Mouse (Mus musculus) small intestine, adult 2 months (tissue): ENCODE measurements around the gene Agap1. TPM values are rescaled to one million over a fixed set of nuclear protein-coding genes. Genes with fewer than 3 reads are reported as not detected.

Experiments used
- H3K27ac ChIP-seq: fragments of 200-500 bp; 2 replicates; pipeline ENCODE4 v1.5.1; 2012; ENCODE audit warnings: low read depth, low read length, control low read depth, inconsistent platforms; ENCODE audit not compliant: insufficient read depth
- H3K27me3 ChIP-seq: fragments of 200-500 bp; 2 replicates; pipeline ENCODE4 v1.6.1; 2012; ENCODE audit warnings: mild to moderate bottlenecking, moderate library complexity, low read length, inconsistent platforms; ENCODE audit not compliant: control insufficient read depth, insufficient read depth
- H3K36me3 ChIP-seq: fragments of 200-500 bp; 2 replicates; pipeline ENCODE4 v1.6.1; 2012; ENCODE audit warnings: mild to moderate bottlenecking, low read length, control low read depth, inconsistent platforms; ENCODE audit not compliant: control insufficient read depth, insufficient read depth
- H3K4me1 ChIP-seq: fragments of 200-500 bp; 2 replicates; pipeline ENCODE4 v1.6.1; 2012; ENCODE audit warnings: low read length, inconsistent platforms, mixed read lengths; ENCODE audit not compliant: control insufficient read depth, insufficient read depth, insufficient read length
- H3K4me3 ChIP-seq: fragments of 200-500 bp; 2 replicates; pipeline ENCODE4 v1.5.1; 2012; ENCODE audit warnings: low read depth, mild to moderate bottlenecking, control low read depth, inconsistent platforms, low read length, moderate library complexity
- CTCF ChIP-seq: fragments of 200-500 bp; IDR thresholded peaks from 2 replicates; pipeline ENCODE4 v1.5.1; 2012; ENCODE audit warnings: low read depth, mild to moderate bottlenecking, control low read depth, inconsistent platforms, low read length, moderate library complexity, mixed read lengths; ENCODE audit not compliant: insufficient replicate concordance, insufficient read length; ENCODE audit errors: extremely low read depth
- POLR2A ChIP-seq: fragments of 200-500 bp; IDR thresholded peaks from 2 replicates; pipeline ENCODE4 v1.6.1; 2012; ENCODE audit warnings: low read depth, mild to moderate bottlenecking, control low read depth, inconsistent platforms, low read length, moderate library complexity
- WGBS: fragments of 180-500 bp; shearing (Covaris S2); methylation state at CpG from one replicate; pipeline ENCODE4 v1.1.7; 2018; 5-methylcytosine and 5-hydroxymethylcytosine counted together
- polyA plus RNA-seq: library from polyadenylated mRNA; depleted of rRNA; stranded (reverse); fragments of >200 nt; gene quantifications from 2 replicates; pipeline ENCODE4 v1.2.3, GENCODE M21; 2012

Gene Agap1
- polyA plus RNA-seq, 1 experiment, result 27.8 TPM

GRCm38 (mm10) chr1:89930551-89930950 is 475.9 kb downstream of the Agap1 start:
- peaks cover 10% of the 10 kb centered on the region for H3K4me1 ChIP-seq
- no peak for TF ChIP-seq CTCF
- TF ChIP-seq POLR2A, result no peak
- no peak overlapping the region for H3K27ac ChIP-seq
- peaks cover 79% of the 10 kb centered on the region for H3K27me3 ChIP-seq
- H3K36me3 ChIP-seq, result no peaks in the 10 kb centered on the region
- WGBS, result 2% methylated on average over 45 of the region's 45 CpGs
- H3K4me3 ChIP-seq, result peak overlapping the region; percentile 50

GRCm38 (mm10) chr1:89931120-89931519 is 476.5 kb downstream of the Agap1 start, which contains the start of gene Gbx2:
Gene Gbx2, minus strand, starts transcription at chr1:89931179.
- Histone ChIP-seq H3K4me3 (peak within 1 kb of the TSS; percentile 50), H3K27ac (no peak within 1 kb of the TSS)
- 2% methylated on average over 33 of the region's 33 CpGs for WGBS

GRCm38 (mm10) chr1:89932021-89932423 is 477.4 kb downstream of the Agap1 start:
- WGBS, result 20% methylated on average over 19 of the region's 19 CpGs
- Histone ChIP-seq H3K27ac (no peak overlapping the region), H3K4me1 (peaks cover 10% of the 10 kb centered on the region), H3K27me3 (peaks cover 80% of the 10 kb centered on the region), H3K4me3 (no peak overlapping the region), H3K36me3 (no peaks in the 10 kb centered on the region)
- no peak for TF ChIP-seq CTCF
- no peak for TF ChIP-seq POLR2A

More at GRCm38 (mm10) chr1:89931120-89931519, 476.5 kb downstream of the Agap1 start, which contains the start of gene Gbx2:
- Histone ChIP-seq H3K4me1 (peaks cover 10% of the 10 kb centered on the region), H3K27me3 (peaks cover 79% of the 10 kb centered on the region), H3K36me3 (no peaks in the 10 kb centered on the region)
- TF ChIP-seq CTCF (no peak), POLR2A (no peak)

GRCm38 (mm10) chr1:89932616-89933015 is 478.0 kb downstream of the Agap1 start:
- no peak overlapping the region for H3K27ac ChIP-seq
- no peak overlapping the region for H3K4me3 ChIP-seq
- H3K27me3 ChIP-seq, result peaks cover 79% of the 10 kb centered on the region
- 19% methylated on average over 16 of the region's 16 CpGs for WGBS
- no peaks in the 10 kb centered on the region for H3K36me3 ChIP-seq
- no peak for TF ChIP-seq CTCF
- no peak for TF ChIP-seq POLR2A
- peaks cover 7% of the 10 kb centered on the region; the same call in 1 of the 2 replicates for H3K4me1 ChIP-seq

- Histone ChIP-seq H3K36me3 (no peaks in the 10 kb centered on the region), H3K27ac (no peak overlapping the region), H3K4me3 (no peak overlapping the region), H3K27me3 (peaks cover 81% of the 10 kb centered on the region), H3K4me1 (peaks cover 7% of the 10 kb centered on the region; the same call in 1 of the 2 replicates)
- no peak for TF ChIP-seq CTCF
- TF ChIP-seq POLR2A, result no peak
- WGBS, result 33% methylated on average over 6 of the region's 6 CpGs
These were observed 478.4 kb downstream of the Agap1 start for GRCm38 (mm10) chr1:89933028-89933427.

GRCm38 (mm10) chr1:89933786-89934185 is 479.2 kb downstream of the Agap1 start:
- 16% methylated on average over 21 of the region's 21 CpGs for WGBS
- H3K27ac ChIP-seq, result no peak overlapping the region
- H3K27me3 ChIP-seq, result peaks cover 80% of the 10 kb centered on the region
- peaks cover 7% of the 10 kb centered on the region; the same call in 1 of the 2 replicates for H3K4me1 ChIP-seq
- no peak overlapping the region for H3K4me3 ChIP-seq
- TF ChIP-seq POLR2A (no peak), CTCF (no peak)
- no peaks in the 10 kb centered on the region for H3K36me3 ChIP-seq

- Histone ChIP-seq H3K4me3 (no peak overlapping the region), H3K36me3 (no peaks in the 10 kb centered on the region), H3K27me3 (peaks cover 78% of the 10 kb centered on the region), H3K27ac (no peak overlapping the region), H3K4me1 (peaks cover 7% of the 10 kb centered on the region; the same call in 1 of the 2 replicates)
- WGBS, result 25% methylated on average over 19 of the region's 19 CpGs
- no peak for TF ChIP-seq POLR2A
- TF ChIP-seq CTCF, result no peak
These were observed 480.0 kb downstream of the Agap1 start for GRCm38 (mm10) chr1:89934316-89935260.
